10 mouse cellular contexts compared by ENCODE assay signal in genomic region chr11:68378946-68379764, GRCm38 (mm10). TPM values are rescaled to one million over a fixed set of nuclear protein-coding genes. Genes with fewer than 3 reads are reported as not detected.
DNase-seq lines count a peak whose midpoint lies in the region; ATAC-seq and TF ChIP-seq lines count a peak whose summit lies in the region.
"Had no signal": no experiment of that assay in that cellular context is flagged by ENCODE, and none has a peak within 500 bp of the region (broad histone marks: within the 10 kb centered on the region; RNA-seq: fewer than 3 reads in every experiment).

No protein-coding gene starts in this region.

- ATAC-seq in forebrain, embryonic 11.5 days (replicated peaks; ENCODE audit: low FRiP score) = no peak
- no peak for ATAC-seq in forebrain, postnatal 0 days
- peak; percentile 49; the same call in 1 of the 2 replicates for ATAC-seq in lung, embryonic 14.5 days (ENCODE audit: insufficient read depth)
- no peak for ATAC-seq in limb, embryonic 12.5 days (ENCODE audit: insufficient number of reproducible peaks, insufficient read depth, low FRiP score, low TSS enrichment, low read depth)
- ATAC-seq: Patski had no signal

- no peak for TF ChIP-seq CTCF in forebrain, postnatal 0 days (IDR thresholded peaks at IDR 0.05; ENCODE audit: low read depth)
- TF ChIP-seq CTCF in lung, embryonic 14.5 days (IDR thresholded peaks at IDR 0.05; ENCODE audit: low read depth) = no peak

- H3K4me2 ChIP-seq in forebrain, embryonic 11.5 days (ENCODE audit: low read depth, low read length, severe bottlenecking) = peak overlapping the region; percentile 22; the same call in 1 of the 2 replicates
- H3K4me2 ChIP-seq in forebrain, postnatal 0 days (ENCODE audit: low read depth) = no peak overlapping the region
- peak overlapping the region; percentile 41 for H3K4me2 ChIP-seq in lung, embryonic 14.5 days
- peak overlapping the region; percentile 34 for H3K4me2 ChIP-seq in limb, embryonic 12.5 days

- H3K27me3 ChIP-seq in forebrain, embryonic 11.5 days (ENCODE audit: control insufficient read depth, insufficient read depth, low read length) = peaks cover 12% of the 10 kb centered on the region
- peaks cover 5% of the 10 kb centered on the region for H3K27me3 ChIP-seq in forebrain, postnatal 0 days (ENCODE audit: insufficient read depth, low read length)
- peaks cover 15% of the 10 kb centered on the region for H3K27me3 ChIP-seq in lung, embryonic 14.5 days (ENCODE audit: insufficient read depth, low read length)
- H3K27me3 ChIP-seq in limb, embryonic 12.5 days = peaks cover 53% of the 10 kb centered on the region
- H3K27me3 ChIP-seq: Patski had no signal

- peak overlapping the region; percentile 26; the same call in 1 of the 2 replicates for H3K27ac ChIP-seq in forebrain, embryonic 11.5 days (ENCODE audit: low read depth, low read length)
- H3K27ac ChIP-seq in forebrain, postnatal 0 days (ENCODE audit: low read depth, low read length) = no peak overlapping the region
- no peak overlapping the region for H3K27ac ChIP-seq in lung, embryonic 14.5 days (ENCODE audit: low read depth)
- peak overlapping the region; percentile 13; the same call in 1 of the 2 replicates for H3K27ac ChIP-seq in limb, embryonic 12.5 days

- H3K4me3 ChIP-seq in forebrain, embryonic 11.5 days (ENCODE audit: low read depth, low read length) = no peak overlapping the region
- no peak overlapping the region for H3K4me3 ChIP-seq in forebrain, postnatal 0 days (ENCODE audit: low read depth, low read length)
- H3K4me3 ChIP-seq in lung, embryonic 14.5 days (ENCODE audit: low read depth, low read length) = no peak overlapping the region
- no peak overlapping the region for H3K4me3 ChIP-seq in limb, embryonic 12.5 days (replicated peaks)

- 5% methylated on average over 16 of the region's 16 CpGs for WGBS in forebrain, embryonic 11.5 days
- 15% methylated on average over 16 of the region's 16 CpGs for WGBS in forebrain, postnatal 0 days
- WGBS in lung, embryonic 14.5 days = 7% methylated on average over 16 of the region's 16 CpGs
- 9% methylated on average over 16 of the region's 16 CpGs for WGBS in limb, embryonic 12.5 days

- no peaks in the 10 kb centered on the region for H3K36me3 ChIP-seq in forebrain, embryonic 11.5 days (ENCODE audit: control insufficient read depth, insufficient read depth, low read length)
- H3K36me3 ChIP-seq in forebrain, postnatal 0 days (ENCODE audit: insufficient read depth) = no peaks in the 10 kb centered on the region
- H3K36me3 ChIP-seq in lung, embryonic 14.5 days (ENCODE audit: insufficient read depth) = no peaks in the 10 kb centered on the region
- H3K36me3 ChIP-seq in limb, embryonic 12.5 days = no peaks in the 10 kb centered on the region

- peaks cover 19% of the 10 kb centered on the region for H3K4me1 ChIP-seq in forebrain, embryonic 11.5 days (replicated peaks; ENCODE audit: control insufficient read depth, insufficient read depth, low read length)
- H3K4me1 ChIP-seq in forebrain, postnatal 0 days (ENCODE audit: insufficient read depth) = no peaks in the 10 kb centered on the region
- H3K4me1 ChIP-seq in lung, embryonic 14.5 days (ENCODE audit: insufficient read depth) = peaks cover 14% of the 10 kb centered on the region
- H3K4me1 ChIP-seq in limb, embryonic 12.5 days (replicated peaks) = peaks cover 26% of the 10 kb centered on the region

- no peaks in the 10 kb centered on the region for H3K9me3 ChIP-seq in forebrain, embryonic 11.5 days (ENCODE audit: control insufficient read depth, low read length)
- H3K9me3 ChIP-seq in forebrain, postnatal 0 days (ENCODE audit: low read length) = no peaks in the 10 kb centered on the region
- no peaks in the 10 kb centered on the region for H3K9me3 ChIP-seq in lung, embryonic 14.5 days (ENCODE audit: low read depth, low read length)
- no peaks in the 10 kb centered on the region for H3K9me3 ChIP-seq in limb, embryonic 12.5 days

- H3K9ac ChIP-seq in forebrain, embryonic 11.5 days (ENCODE audit: low read length) = peak overlapping the region; percentile 3; the same call in 1 of the 2 replicates
- H3K9ac ChIP-seq in forebrain, postnatal 0 days = no peak overlapping the region
- H3K9ac ChIP-seq in lung, embryonic 14.5 days = peak overlapping the region; percentile 11; the same call in 1 of the 2 replicates
- H3K9ac ChIP-seq in limb, embryonic 12.5 days (replicated peaks) = 0 out of 2 replicates have a peak overlapping the region, but pooled peaks have one; percentile 34

- DNase-seq in forebrain, embryonic 11.5 days (ENCODE audit: low spot score) = peak; percentile 67
- no peak for DNase-seq in forebrain, postnatal 0 days
- DNase-seq in lung, embryonic 14.5 days = peak; percentile 42
- no peak for DNase-seq in lung, postnatal 36 days
- peak; percentile 74 for DNase-seq in retina, postnatal 1 day
- DNase-seq in urinary bladder, postnatal 4 days (ENCODE audit: low spot score in 2 of 2) = no peak
- DNase-seq in B cell, adult 2 months = no peak
- DNase-seq: gastrocnemius, postnatal 25 days had no signal

RNA-seq across cellular contexts. Expression of gene Ntn1, which starts 21.5 kb away (rescaled TPM):
- polyA plus RNA-seq in forebrain, embryonic 11.5 days (2014; fragmentation: Nextera tagmentation; extraction: Ambion mirVana) = 4.8 and 6.2 TPM in 2 replicates
- total RNA-seq in forebrain, postnatal 0 days (2014; rRNA removed) = 22.9 and 35.5 TPM in 2 replicates
- 4.0 and 6.0 TPM in 2 replicates for polyA plus RNA-seq in forebrain, postnatal 0 days (2015; fragmentation: Nextera tagmentation; extraction: Ambion mirVana)
- 2.5 and 3.2 TPM in 2 replicates for polyA plus RNA-seq in lung, embryonic 14.5 days (2014; fragmentation: Nextera tagmentation; extraction: Ambion mirVana)
- polyA plus RNA-seq in limb, embryonic 12.5 days (2016; fragmentation: Nextera tagmentation; extraction: Ambion mirVana) = 10.2 and 14.2 TPM in 2 replicates

RNA-seq across cellular contexts. Expression of gene Pik3r5, which starts 52.8 kb away (rescaled TPM):
- 0.81 and 1.2 TPM in 2 replicates for polyA plus RNA-seq in forebrain, embryonic 11.5 days (2014; fragmentation: Nextera tagmentation; extraction: Ambion mirVana)
- 0.54 and 1.8 TPM in 2 replicates for total RNA-seq in forebrain, postnatal 0 days (2014; rRNA removed)
- 0.24 and 0.54 TPM in 2 replicates for polyA plus RNA-seq in forebrain, postnatal 0 days (2015; fragmentation: Nextera tagmentation; extraction: Ambion mirVana)
- 0.30 and 0.43 TPM in 2 replicates for polyA plus RNA-seq in lung, embryonic 14.5 days (2014; fragmentation: Nextera tagmentation; extraction: Ambion mirVana)
- polyA plus RNA-seq in limb, embryonic 12.5 days (2016; fragmentation: Nextera tagmentation; extraction: Ambion mirVana) = 0.25 and 0.58 TPM in 2 replicates

Comparison
In these comparisons a context has a peak if more than half of its experiments do, and no peak if none do; other contexts are left out.
1. DNase-seq: peak in forebrain, embryonic 11.5 days (single experiment), lung, embryonic 14.5 days (single experiment) and retina, postnatal 1 day (single experiment); none in forebrain, postnatal 0 days (single experiment), lung, postnatal 36 days (single experiment), urinary bladder, postnatal 4 days (0 of 2) and B cell, adult 2 months (0 of 2).
2. H3K27ac ChIP-seq: peak in forebrain, embryonic 11.5 days (single experiment) and limb, embryonic 12.5 days (single experiment); none in forebrain, postnatal 0 days (single experiment) and lung, embryonic 14.5 days (single experiment).